8 mouse cellular contexts compared by ENCODE assay signal in the genomic region with DNA sequence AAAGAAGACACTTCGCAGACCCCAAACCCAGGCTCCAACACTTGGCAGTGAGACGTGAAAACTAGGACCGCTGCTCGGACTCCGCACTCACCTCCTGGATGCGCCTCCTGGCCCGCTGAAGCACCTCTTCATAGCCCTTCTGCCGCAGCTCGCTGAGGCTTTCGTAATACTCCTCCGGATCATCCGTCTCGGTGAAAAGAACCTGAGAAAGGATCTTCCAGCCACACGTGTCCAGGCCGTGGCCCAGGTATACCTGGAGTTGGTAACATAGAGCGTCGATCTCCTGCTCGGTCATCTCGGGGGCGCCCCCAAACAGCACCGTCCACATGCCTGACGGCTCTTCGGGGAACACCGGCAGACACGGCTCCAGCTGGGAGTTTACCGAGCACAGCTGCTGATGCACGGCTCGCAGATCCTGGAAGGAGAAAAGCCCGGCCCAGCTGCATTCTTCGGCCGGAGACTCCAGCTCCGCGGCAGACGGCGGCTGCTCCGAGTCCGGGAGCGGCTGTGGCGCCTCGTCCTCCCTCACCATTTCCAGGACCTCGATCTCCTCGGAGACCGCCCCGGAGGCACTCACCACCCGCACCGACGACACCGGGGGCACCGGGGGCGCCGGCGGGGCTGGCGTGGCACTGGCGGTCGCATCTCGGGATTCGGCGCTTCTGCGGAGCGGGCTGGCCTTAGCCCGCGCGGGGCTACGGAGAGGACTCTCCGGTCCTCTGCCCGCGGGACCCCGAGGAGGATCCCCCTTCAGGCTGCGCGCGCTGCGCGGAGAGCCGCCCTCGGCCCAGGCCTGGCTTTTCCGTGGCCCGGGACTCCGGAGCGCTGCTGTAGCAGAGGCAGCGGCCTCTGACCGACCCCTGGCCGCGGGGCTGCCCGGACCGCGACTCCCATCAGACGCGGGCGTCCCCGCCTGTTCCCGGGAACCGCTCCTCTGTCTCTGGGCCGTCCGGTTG. TPM values are rescaled to one million over a fixed set of nuclear protein-coding genes. Genes with fewer than 3 reads are reported as not detected.
A peak's percentile ranks its signal among the peaks of the same experiment; 100 is the strongest.
DNase-seq lines count a peak whose midpoint lies in the region; ATAC-seq and TF ChIP-seq lines count a peak whose summit lies in the region.

No protein-coding gene starts in this region.

- CTCF ChIA-PET in Patski (lab: Charles Lee) = interaction anchor here (1.1 kb wide), 1 partner anchor 20 kb away, joined by 3 read pairs; no protein-coding TSS in a partner anchor

- H3K4me2 ChIP-seq in hindbrain, embryonic 11.5 days (replicated peaks; ENCODE audit: low read depth, low read length) = peak overlapping the region; percentile 87

- no peaks in the 10 kb centered on the region; the same call in 1 of the 2 replicates for H3K4me1 ChIP-seq in hindbrain, embryonic 11.5 days (replicated peaks; ENCODE audit: control insufficient read depth, insufficient read depth, low read length)

- no peaks in the 10 kb centered on the region for H3K36me3 ChIP-seq in hindbrain, embryonic 11.5 days (ENCODE audit: control insufficient read depth, insufficient read depth, low read length)

- POLR2A ChIA-PET in Patski (lab: Charles Lee) = no interaction called here

- peak overlapping the region; percentile 93 for H3K27ac ChIP-seq in hindbrain, embryonic 11.5 days (ENCODE audit: low read depth, low read length)
- H3K27ac ChIP-seq in left cerebral cortex, adult 2 months = peak overlapping the region; percentile 90

- TF ChIP-seq CTCF in Patski (IDR thresholded peaks at IDR 0.05) = no peak
- no peak for TF ChIP-seq CTCF in left cerebral cortex, adult 2 months (IDR thresholded peaks at IDR 0.05)

- in situ Hi-C loops in Patski (cut with MboI; ENCODE audit: low pct_unique_long_range_greater_than_20kb) = loop anchor here (5.0 to 10.0 kb wide), 2 partner anchors 191 to 324 kb away; no protein-coding TSS in a partner anchor

- intact Hi-C loops in left cerebral cortex, adult 2 months (cut with DNase I) = loop anchor here (2.0 kb wide), 3 partner anchors 46 to 196 kb away; no protein-coding TSS in a partner anchor

- under 1% methylated on average over 88 of the region's 94 CpGs for WGBS in hindbrain, embryonic 11.5 days

- peak overlapping the region; percentile 96 for H3K4me3 ChIP-seq in hindbrain, embryonic 11.5 days (ENCODE audit: low read depth, low read length)
- peak overlapping the region; percentile 99 for H3K4me3 ChIP-seq in left cerebral cortex, adult 2 months

- no peaks in the 10 kb centered on the region for H3K27me3 ChIP-seq in Patski
- no peaks in the 10 kb centered on the region for H3K27me3 ChIP-seq in hindbrain, embryonic 11.5 days (ENCODE audit: control insufficient read depth, insufficient read depth, low read length)

- ATAC-seq in Patski = peak; percentile 31
- peak; percentile 67 for ATAC-seq in hindbrain, embryonic 11.5 days (ENCODE audit: low FRiP score)
- ATAC-seq in megakaryocyte, adult 5-6 weeks (ENCODE audit: poor library complexity, severe bottlenecking) = peak; percentile 29

- H3K9me3 ChIP-seq in hindbrain, embryonic 11.5 days (ENCODE audit: control insufficient read depth, low read length) = no peaks in the 10 kb centered on the region

- DNase-seq in Patski (ENCODE audit: low read depth, low spot score) = no peak
- peak; percentile 43 for DNase-seq in cerebellum, adult 9-11 months
- DNase-seq in frontal cortex, postnatal 10 days (ENCODE audit: low spot score in 2 of 2) = peak; percentile 20 to 38
- DNase-seq in hindbrain, embryonic 11.5 days (ENCODE audit: low spot score) = peak; percentile 78
- peak; percentile 36 to 38 for DNase-seq in left cerebral cortex, adult 2 months (ENCODE audit: extremely low spot score in 1 of 2, low spot score in 2 of 2)
- DNase-seq in right cerebral cortex, adult 18-20 months = peak; percentile 20
- peak; percentile 38 for DNase-seq in urinary bladder, postnatal 14 days (ENCODE audit: low spot score)

- peak overlapping the region; percentile 94 for H3K9ac ChIP-seq in hindbrain, embryonic 11.5 days (ENCODE audit: low read depth, low read length)

RNA-seq across cellular contexts. Expression of gene Jmy, which starts 1.1 kb away (rescaled TPM):
- 15.6 TPM for polyA plus RNA-seq in Patski (2021)
- polyA plus RNA-seq in hindbrain, embryonic 11.5 days (2014; fragmentation: Nextera tagmentation; extraction: Ambion mirVana) = 4.5 and 7.2 TPM in 2 replicates
- 10 to 100 TPM; 37.4 to 41.0 TPM for total RNA-seq in left cerebral cortex, adult 2 months (2021)
- total RNA-seq in megakaryocyte, adult 5-6 weeks (2015) = 4.3 and 7.4 TPM in 2 replicates
- 3.2 and 4.6 TPM in 2 replicates for total RNA-seq in megakaryocyte, adult 5-6 weeks (2017)

Comparison
In these comparisons a context has a peak if more than half of its experiments do, and no peak if none do; other contexts are left out.
1. RNA of gene Jmy, which starts 1.1 kb away (total RNA-seq): 37.4 to 41.0 TPM in left cerebral cortex, adult 2 months; 3.2 to 7.4 TPM in megakaryocyte, adult 5-6 weeks; every median in the first group is over 4 times any median in the second.
2. Peak in every context shown above with its lines, with median percentiles within 50 percentile points of each other: ATAC-seq.